Mouse (Mus musculus): ENCODE measurements at regions not wholly inside any gene's neighbourhood (a gene's known extent, or its start where the extent isn't known, plus 50 kb on each side); places are given as distances from the start of the nearest gene placed in this dataset.
A peak's percentile ranks its signal among the peaks of the same experiment; 100 is the strongest.

DNA sequence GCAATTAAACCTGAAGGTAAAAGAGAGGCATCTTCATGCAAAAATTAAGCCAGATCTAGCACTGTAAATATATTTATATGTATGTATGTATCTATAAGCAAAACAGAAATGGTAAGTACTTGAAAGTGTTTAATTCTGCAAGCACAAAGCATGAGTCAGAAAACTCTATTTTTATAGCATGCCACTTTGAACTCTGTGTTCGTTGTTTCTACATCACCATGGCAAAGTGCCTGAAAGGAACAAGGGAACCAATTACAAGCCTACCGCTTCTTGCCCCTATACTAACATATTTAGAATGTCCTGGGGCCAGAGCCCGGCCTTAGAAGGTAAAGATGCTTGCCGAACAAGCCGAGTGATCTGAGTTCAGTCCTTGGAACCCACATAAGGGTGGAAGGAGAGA, 91.9 kb downstream of the Spry2 start:
- TF ChIP-seq CTCF (conservative IDR thresholded peaks at IDR 0.05) = no peak
- Histone ChIP-seq H3K4me3 (no peak overlapping the region), H3K27ac (no peak overlapping the region)
- DNase-seq (ENCODE audit: low spot score in 2 of 2) = no peak

DNA sequence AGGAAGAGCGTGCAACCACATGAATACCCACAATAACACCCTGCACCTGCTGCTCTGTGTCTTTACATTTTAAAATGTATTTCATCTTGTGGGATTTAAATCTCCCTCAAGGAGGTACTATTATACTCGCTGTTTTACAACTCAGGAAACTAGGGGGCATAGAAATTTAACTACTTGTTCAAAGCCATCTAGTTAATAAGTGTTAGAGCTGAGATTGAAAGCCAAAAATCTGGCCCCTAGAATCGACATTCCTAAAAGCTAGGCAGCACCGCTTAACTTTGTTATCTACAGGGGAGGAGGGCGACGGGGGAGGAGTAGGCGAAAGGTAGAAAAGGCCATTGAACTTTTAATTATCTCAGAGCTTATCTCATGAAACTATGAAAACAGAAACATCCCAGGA, 93.3 kb downstream of the Spry2 start:
- no peak overlapping the region for H3K27ac ChIP-seq
- no peak overlapping the region for H3K4me3 ChIP-seq
- DNase-seq (ENCODE audit: low spot score in 2 of 2) = no peak
- TF ChIP-seq CTCF (conservative IDR thresholded peaks at IDR 0.05) = no peak

DNA sequence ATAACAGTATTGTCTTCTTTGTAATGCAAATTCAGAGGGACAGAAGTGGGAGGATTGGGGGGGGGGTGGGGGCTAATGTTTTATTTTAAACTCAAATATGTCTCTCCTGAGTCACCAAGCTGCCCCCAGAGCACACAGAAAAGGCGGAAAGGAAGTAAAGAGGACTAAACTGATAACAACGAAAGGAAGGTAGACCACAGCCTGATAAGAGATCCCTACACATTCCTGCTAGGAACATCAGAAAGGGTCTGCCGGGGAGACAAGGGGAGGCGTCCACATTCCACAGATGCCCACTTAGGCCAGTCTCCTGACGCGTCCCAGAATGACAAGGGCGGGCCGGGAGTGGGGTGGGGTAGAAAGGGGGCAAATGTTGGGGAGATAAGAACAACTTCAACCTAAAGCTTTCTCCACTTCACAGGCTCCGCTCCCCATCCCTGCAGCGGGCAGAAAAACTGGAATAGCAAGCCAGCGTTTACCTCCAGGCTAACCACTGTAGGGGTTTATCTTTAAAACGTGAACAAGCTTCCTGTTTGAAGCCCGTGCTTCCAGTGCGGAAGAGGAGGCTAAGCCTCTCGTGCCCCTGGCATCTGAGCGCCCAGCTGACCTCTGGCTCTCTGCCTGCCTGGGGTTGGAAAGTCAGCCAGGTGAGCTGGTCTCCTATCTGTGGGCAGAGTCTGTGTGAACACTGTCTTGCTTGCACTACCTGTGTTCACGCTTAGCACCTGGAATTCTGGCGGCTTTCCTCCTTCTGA, 93.9 kb downstream of the Spry2 start:
- DNase-seq (ENCODE audit: low spot score in 2 of 2) = no peak
- Histone ChIP-seq H3K4me3 (no peak overlapping the region), H3K27ac (no peak overlapping the region)
- no peak for TF ChIP-seq CTCF (conservative IDR thresholded peaks at IDR 0.05)

DNA sequence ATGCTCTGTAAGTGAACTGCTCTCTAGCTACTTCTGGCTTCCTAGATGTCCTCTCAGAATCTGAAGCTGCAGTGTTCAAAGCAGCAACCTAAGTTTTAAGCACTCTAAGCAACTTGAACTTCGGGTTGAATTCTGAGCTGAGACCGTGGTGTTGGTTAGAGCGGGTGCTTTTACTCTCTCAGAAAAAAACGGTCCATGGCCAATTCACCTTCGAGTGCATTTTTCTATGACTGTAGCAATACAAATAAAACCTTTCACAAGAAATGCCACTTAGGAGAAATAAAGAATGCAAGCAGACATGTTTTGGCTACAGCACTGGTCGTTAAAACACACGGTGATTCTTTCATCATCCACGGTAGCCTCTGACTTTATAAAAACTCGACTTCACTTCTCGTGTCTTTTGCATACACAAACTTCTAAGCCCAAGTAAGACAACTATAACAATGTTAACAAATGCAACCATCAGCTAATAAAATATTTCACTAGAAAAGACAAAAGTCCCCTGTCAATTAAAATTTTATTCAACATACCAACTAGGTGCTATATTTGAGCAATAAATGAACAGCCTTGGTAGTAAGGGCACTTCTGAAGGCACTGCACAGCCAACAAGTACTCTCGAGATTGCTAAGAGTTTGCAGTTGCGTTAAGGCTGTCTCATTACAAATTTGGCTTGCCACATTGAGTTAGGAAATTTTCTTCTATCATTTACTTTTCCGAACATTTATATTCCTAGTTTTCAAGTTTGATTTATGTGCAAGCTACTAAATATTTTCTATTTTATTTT, 96.3 kb downstream of the Spry2 start:
- TF ChIP-seq CTCF (conservative IDR thresholded peaks at IDR 0.05) = no peak
- H3K27ac ChIP-seq = no peak overlapping the region
- no peak overlapping the region for H3K4me3 ChIP-seq
- DNase-seq (ENCODE audit: low spot score in 2 of 2) = no peak

DNA sequence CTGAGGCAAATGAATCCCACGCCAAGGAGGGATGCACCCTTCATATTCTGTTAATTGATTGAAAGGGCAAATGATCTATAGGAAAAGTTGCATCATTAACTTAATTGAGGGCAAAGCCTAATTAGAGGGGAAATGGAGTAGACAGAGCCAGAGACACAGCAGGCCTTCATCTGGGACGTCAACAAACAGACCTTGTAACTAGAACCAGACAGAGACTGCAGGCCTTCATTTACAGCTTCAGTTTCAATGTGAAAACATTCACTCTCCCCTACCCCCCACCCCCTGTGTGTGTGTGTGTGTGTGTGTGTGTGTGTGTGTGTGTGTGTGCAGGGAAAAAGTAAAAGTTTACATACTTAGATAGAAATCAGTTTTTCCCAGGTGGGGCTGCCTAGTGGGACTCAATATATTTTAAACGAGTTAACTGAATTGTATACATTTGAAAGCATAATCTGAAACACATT, 97.2 kb downstream of the Spry2 start:
- no peak overlapping the region for H3K27ac ChIP-seq

DNA sequence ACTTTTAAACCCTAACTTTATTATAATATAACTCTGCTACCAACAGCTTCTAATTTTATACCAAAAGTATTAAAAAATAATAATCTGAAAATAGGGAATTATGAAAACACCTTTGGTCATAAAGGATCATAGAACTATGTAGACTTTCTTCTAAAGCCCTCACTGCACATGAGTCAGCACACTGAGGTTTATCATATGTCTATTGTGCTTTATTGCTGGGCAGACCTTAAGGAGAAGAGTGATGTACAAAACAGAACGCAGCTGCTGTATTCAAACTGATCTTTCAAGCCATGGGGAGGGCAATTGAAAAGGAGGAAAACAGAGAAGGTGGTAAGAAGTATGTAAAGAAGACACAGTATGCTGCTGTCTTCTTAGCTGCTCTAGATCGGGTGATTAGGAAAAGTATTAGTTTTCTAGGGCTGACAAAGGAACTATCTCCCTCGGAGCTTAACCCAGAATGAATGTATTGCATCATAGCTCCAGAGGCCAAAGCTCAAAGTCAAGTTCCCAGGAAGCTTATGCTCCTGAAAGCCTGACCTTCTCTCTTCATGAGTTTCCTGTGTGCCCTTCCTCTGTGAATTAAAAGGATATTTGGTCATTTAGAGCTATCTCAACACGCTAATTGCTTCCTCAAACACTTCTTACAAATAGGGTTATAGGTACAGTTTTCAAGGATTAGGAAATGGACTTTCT, 103.5 kb downstream of the Spry2 start:
- Histone ChIP-seq H3K27ac (no peak overlapping the region), H3K4me3 (no peak overlapping the region)
- TF ChIP-seq CTCF (conservative IDR thresholded peaks at IDR 0.05) = no peak
- DNase-seq (ENCODE audit: low spot score in 2 of 2) = no peak

More for the DNA sequence above, 97.2 kb downstream of the Spry2 start:
- no peak overlapping the region for H3K4me3 ChIP-seq
- TF ChIP-seq CTCF (conservative IDR thresholded peaks at IDR 0.05) = no peak
- no peak for DNase-seq (ENCODE audit: low spot score in 2 of 2)

DNA sequence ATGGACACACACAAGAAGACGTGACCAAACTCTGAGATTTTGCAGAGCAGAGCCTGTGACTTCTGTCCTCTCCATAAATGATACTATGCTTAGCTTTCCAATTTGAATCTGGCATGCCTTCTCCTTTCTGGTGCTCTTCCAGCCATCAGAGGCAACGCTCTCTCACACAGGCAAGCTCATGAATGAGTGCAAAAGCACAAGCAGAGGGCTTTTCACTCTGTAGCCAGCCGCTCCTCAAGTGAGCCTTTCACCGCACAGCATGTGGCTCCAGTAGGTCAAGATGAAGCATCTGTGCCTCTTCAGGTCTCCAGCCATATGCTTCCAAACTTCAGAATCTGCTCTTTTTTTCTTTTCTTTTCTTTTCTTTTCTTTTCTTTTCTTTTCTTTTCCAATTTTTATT, 106.2 kb downstream of the Spry2 start:
- peak in 1 of 2 experiments; percentile 13 for DNase-seq (ENCODE audit: low spot score in 2 of 2)
- Histone ChIP-seq H3K4me3 (no peak overlapping the region), H3K27ac (no peak overlapping the region)
- no peak for TF ChIP-seq CTCF (conservative IDR thresholded peaks at IDR 0.05)

DNA sequence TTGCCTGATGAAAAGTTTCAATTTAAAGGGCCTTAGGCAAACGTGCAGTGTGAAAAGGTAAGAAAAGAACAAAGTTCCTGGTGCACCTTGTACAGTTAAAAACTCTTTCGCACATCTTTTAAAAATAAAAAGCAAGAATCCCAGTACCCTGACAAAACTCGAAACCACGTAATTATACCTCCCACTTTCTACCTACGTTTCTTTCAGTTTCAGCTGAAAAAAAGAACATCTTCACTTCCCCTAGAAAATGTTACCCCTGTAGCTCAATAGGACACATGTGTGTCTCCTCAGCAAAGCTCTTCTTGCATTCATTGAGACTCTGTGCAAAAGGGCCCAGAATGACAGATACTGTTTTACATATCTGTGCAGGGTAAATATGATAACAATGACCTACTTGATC, 113.2 kb downstream of the Spry2 start:
- no peak for TF ChIP-seq CTCF (conservative IDR thresholded peaks at IDR 0.05)
- Histone ChIP-seq H3K27ac (no peak overlapping the region), H3K4me3 (no peak overlapping the region)
- DNase-seq (ENCODE audit: low spot score in 2 of 2) = no peak

DNA sequence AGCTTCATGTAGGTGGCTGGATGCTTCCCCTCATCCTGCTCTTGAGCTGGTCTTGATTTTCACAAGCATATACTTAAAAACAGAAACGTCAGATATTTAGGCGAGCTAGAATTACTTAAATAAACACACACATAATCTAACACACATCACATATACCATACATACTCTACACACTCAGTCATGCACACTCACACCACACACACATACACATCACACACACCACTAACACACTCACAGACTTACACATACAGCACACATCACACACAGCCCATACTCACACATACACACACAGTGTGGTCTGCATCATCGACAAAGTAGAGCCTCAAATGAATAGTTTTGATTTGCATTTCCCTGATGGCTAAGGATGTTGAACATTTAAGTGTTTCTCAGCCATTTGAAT, 116.9 kb downstream of the Spry2 start:
- no peak for DNase-seq (ENCODE audit: low spot score in 2 of 2)

DNA sequence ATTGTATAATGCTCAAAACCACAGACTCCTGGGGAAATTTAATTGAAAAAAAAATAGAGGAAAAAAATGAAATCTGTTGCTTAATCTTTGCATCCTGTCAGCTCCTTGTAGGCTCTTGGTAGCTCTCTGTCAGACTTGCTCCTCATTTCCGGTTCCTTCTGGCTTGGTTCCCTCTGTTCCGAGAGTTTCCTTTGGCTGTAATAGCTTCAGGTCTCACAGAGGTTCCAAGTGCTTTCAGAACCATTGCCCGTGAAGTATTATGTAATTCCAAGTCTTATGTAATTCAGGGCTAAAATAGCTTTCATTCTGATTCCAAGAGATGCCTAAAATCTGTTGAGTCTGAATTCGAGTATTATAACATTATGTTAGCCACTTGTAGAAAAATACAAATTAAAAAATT, 117.3 kb downstream of the Spry2 start:
- TF ChIP-seq CTCF (conservative IDR thresholded peaks at IDR 0.05) = no peak
- Histone ChIP-seq H3K27ac (peak overlapping the region; percentile 93), H3K4me3 (no peak overlapping the region)
- DNase-seq (ENCODE audit: low spot score in 2 of 2) = peak; percentile 52 to 71

More for the DNA sequence above, 116.9 kb downstream of the Spry2 start:
- peak overlapping the region; percentile 93 for H3K27ac ChIP-seq
- TF ChIP-seq CTCF (conservative IDR thresholded peaks at IDR 0.05) = no peak
- no peak overlapping the region for H3K4me3 ChIP-seq

DNA sequence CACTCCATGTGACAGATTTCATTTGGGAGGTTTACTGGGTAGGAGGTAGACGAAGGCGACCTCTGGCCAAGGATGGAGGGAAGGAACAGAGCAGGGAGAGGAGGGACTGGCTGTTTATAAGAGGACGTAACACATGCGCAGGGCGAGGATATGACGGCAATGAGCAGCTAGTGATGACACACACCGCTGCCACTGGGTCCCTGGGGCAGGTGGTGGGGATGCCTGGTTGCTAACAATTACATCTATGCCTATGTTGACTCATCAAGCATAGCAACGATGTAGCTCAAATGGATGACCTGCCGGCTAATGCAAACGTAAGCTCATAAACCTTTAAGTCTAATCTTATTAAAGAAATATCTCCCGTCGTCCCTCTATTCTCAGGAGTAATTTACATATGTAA, 122.9 kb downstream of the Spry2 start:
- no peak for TF ChIP-seq CTCF (conservative IDR thresholded peaks at IDR 0.05)
- H3K4me3 ChIP-seq = no peak overlapping the region
- no peak for DNase-seq (ENCODE audit: low spot score in 2 of 2)

DNA sequence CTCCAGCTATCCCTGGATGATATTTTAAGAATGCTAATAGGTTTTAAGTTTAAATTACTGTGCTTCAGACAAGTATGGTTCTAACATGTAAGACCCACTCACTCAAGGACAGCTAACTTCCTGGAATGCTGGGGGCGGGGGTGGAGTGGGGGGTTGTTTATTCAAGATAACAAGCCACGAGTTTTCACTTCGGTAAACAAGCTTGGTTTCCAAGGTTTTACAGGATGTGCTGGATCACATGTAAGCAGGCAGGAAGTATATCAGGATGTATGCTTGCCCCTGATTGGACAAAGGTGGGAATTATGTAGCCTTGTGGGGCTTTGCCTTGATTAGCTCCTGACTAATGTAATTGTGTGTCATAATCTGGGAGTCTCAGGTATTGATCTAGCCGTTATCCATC, 129.5 kb downstream of the Spry2 start:
- DNase-seq (ENCODE audit: low spot score in 2 of 2) = no peak
- no peak overlapping the region for H3K4me3 ChIP-seq
- no peak overlapping the region for H3K27ac ChIP-seq
- no peak for TF ChIP-seq CTCF (conservative IDR thresholded peaks at IDR 0.05)

More for the DNA sequence above, 122.9 kb downstream of the Spry2 start:
- no peak overlapping the region for H3K27ac ChIP-seq

Data from layer of hippocampus, adult 2 months (tissue).